Mouse (Mus musculus) limb, embryonic 12.5 days (tissue): ENCODE measurements around the gene Zfp68. TPM values are rescaled to one million over a fixed set of nuclear protein-coding genes. Genes with fewer than 3 reads are reported as not detected.
"Not testable (repeated sequence)": the region's sequence is repeated elsewhere in the genome, so short reads cannot be mapped to it uniquely, and the experiment has no call there.

Experiments
- ATAC-seq: fragments of 200-750 bp; cut with Nextera tagmentation; 2 replicates; pipeline ENCODE4 v1.8.0; 2017; ENCODE audit warnings: low read depth, moderate TSS enrichment; ENCODE audit not compliant: insufficient number of reproducible peaks, insufficient read depth, low FRiP score, low TSS enrichment
- H3K27ac ChIP-seq: fragments of 300-500 bp; sonication (generic); 2 replicates; pipeline ENCODE4 v1.5.1; 2016; ENCODE audit warnings: mild to moderate bottlenecking, moderate library complexity
- H3K27me3 ChIP-seq: fragments of 300-500 bp; sonication (generic); 2 replicates; pipeline ENCODE4 v1.6.1; 2016; ENCODE audit warnings: mild to moderate bottlenecking, moderate library complexity
- H3K36me3 ChIP-seq: fragments of 300-500 bp; sonication (generic); 2 replicates; pipeline ENCODE4 v1.6.1; 2016; ENCODE audit warnings: mild to moderate bottlenecking, moderate library complexity
- H3K4me1 ChIP-seq: fragments of 300-500 bp; sonication (generic); replicated peaks from 2 replicates; pipeline ENCODE4 v1.6.1; 2016
- H3K4me2 ChIP-seq: fragments of 300-500 bp; sonication (generic); 2 replicates; pipeline ENCODE4 v1.6.1; 2016; ENCODE audit warnings: mild to moderate bottlenecking, moderate library complexity
- H3K4me3 ChIP-seq: fragments of 300-500 bp; sonication (generic); replicated peaks from 2 replicates; pipeline ENCODE4 v1.5.1; 2016; ENCODE audit warnings: mild to moderate bottlenecking
- H3K9ac ChIP-seq: fragments of 300-500 bp; sonication (generic); replicated peaks from 2 replicates; pipeline ENCODE4 v1.6.1; 2016; ENCODE audit warnings: mild to moderate bottlenecking, moderate library complexity
- H3K9me3 ChIP-seq: fragments of 300-500 bp; sonication (generic); 2 replicates; pipeline ENCODE4 v1.6.1; 2016; ENCODE audit warnings: mild to moderate bottlenecking, moderate library complexity
- WGBS: fragments of 180-500 bp; shearing (Covaris S2); methylation state at CpG from one replicate; pipeline ENCODE4 v1.1.7; 2016; 5-methylcytosine and 5-hydroxymethylcytosine counted together
- microRNA-seq: library from miRNA; unstranded; fragments of <30 nt; microRNA quantifications from one replicate; pipeline ENCODE4, GENCODE M21; 2017
- polyA plus RNA-seq: library from polyadenylated mRNA; unstranded; fragments of >200 nt; fragmentation: Nextera tagmentation; extraction: Ambion mirVana; gene quantifications from 2 replicates; pipeline ENCODE4 v1.2.1, GENCODE M21; 2016

Zfp68 gene
- polyA plus RNA-seq, 1 experiment from 2014 or later = 77.3 TPM

DNA sequence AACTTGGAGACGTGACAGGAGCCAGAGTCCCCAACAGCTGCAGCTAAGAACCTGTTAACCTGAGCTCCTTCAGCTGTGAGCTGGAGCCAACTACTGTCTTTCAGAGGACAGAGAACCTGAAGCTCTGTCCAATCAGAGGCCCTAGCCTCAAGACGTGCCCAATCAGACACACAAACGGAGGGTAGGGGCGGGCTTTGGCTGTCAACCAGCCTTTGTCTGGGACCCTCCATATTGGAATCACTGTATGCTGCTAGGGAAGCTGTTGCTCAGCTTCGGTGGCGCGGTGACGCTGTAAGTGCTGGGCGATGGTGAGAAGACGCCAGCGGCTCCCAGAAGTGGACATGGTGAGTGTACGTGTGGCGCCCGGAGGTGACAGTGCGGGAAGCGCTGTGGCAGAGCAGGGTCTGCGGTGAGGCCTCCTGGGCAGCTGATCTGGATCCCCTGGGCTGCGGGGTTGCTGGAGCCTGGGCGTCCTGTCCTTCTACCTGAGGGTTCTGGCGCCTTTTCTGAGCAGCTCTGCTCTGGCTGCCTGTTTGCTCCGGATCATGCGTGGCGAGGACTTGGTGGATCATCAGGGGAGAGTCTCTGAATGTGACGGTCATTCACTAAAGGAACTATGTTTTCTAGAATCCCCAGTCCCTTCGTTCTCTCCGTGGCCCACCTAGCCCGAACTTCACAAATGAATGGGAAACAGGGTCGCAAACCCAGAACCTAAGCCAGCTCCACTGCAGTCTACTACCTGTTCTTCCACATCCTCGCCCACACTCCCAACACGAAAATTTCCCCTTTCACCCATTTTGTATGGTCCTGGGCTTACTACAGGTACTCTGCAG is 3.3 kb upstream of the Zfp68 start, which contains the start of gene A430033K04Rik:
TSS of gene A430033K04Rik (plus strand) at position 215 of the 833 bp plus-strand sequence.
- Histone ChIP-seq H3K9me3 (peaks cover 6% of the 10 kb centered on the region; the same call in 1 of the 2 replicates), H3K4me2 (peak within 1 kb of the TSS; percentile 69), H3K27ac (peak within 1 kb of the TSS; percentile 94), H3K9ac (peak within 1 kb of the TSS; percentile 89), H3K36me3 (peaks cover 8% of the 10 kb centered on the region), H3K27me3 (no peaks in the 10 kb centered on the region), H3K4me3 (peak within 1 kb of the TSS; percentile 76), H3K4me1 (peaks cover 20% of the 10 kb centered on the region)
- WGBS = 1% methylated on average over 30 of the region's 30 CpGs
- peak; percentile 94 for ATAC-seq

DNA sequence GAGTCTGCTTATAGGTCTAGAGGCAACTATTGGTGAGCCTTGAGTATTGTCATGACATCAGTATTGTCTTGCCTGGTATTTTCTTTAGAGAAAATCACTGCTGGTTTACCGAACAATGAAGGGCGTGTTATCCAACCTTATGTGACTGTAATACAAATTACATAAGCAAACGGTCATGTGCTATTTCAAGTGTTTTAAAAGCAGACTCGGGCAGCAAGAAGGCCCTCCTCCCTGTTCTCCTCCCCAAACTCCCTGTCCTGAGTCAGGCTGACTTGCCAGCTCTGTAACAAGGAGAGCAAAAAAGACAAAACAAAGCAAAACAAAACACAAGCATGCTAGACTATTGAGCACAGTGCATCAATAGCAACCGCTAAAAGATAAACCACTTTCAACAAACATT is 1.3 kb upstream of the Zfp68 start:
- no peak for ATAC-seq
- Histone ChIP-seq H3K27me3 (no peaks in the 10 kb centered on the region), H3K9ac (no peak overlapping the region), H3K4me3 (no peak overlapping the region), H3K36me3 (peaks cover 28% of the 10 kb centered on the region), H3K9me3 (peaks cover 25% of the 10 kb centered on the region), H3K27ac (no peak overlapping the region), H3K4me1 (peaks cover 20% of the 10 kb centered on the region), H3K4me2 (no peak overlapping the region)
- WGBS = 89% methylated on average over 5 of the region's 5 CpGs

DNA sequence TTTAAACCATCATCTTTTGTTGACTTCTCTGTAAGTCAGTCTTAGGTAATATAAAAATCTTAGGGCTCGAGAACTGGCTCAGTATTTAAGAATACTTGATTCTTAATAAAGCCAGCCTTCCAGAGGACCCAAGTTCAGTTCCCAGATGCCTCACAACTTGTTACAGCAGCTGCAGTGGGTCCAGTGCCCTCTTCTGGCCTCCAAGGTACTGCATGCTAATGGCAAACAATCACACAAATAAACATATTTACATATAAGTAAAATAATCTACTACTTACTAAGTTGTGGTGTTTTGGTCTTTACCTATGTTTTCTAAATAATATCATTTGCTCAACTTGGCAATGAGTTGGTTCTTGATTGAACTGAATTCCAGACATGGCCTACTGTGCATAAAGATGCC is 1.2 kb downstream of the Zfp68 start:
- Histone ChIP-seq H3K27ac (no peak overlapping the region), H3K9ac (no peak overlapping the region), H3K9me3 (peaks cover 42% of the 10 kb centered on the region), H3K4me2 (peak overlapping the region; percentile 47), H3K4me3 (peak overlapping the region; percentile 83), H3K27me3 (no peaks in the 10 kb centered on the region), H3K4me1 (0 out of 2 replicates have a peak, but pooled peaks cover 6% of the 10 kb centered on the region), H3K36me3 (peaks cover 53% of the 10 kb centered on the region)
- 90% methylated on average over 1 of the region's 1 CpGs for WGBS
- ATAC-seq = no peak

DNA sequence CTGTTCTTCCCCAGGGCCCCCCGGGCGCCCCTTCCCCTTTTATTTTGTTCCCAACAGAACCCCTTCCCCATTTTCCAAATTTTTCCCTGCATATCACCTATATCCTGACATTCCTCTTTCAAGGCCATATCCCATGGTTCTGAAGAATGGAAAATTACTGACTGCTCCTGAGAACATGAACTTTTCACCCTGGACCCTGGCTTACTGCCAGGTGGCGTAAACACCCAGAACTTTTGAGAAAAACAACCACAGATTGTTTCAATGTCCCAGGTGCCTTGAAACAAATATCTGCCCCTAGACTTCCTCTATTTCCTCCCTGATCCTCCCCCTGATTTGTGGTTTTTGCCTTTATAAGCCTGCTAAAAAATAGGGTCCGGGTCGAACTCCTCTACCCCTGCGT is 32.2 kb downstream of the Zfp68 start:
- no peak overlapping the region for H3K4me2 ChIP-seq
- 91% methylated on average over 6 of the region's 6 CpGs for WGBS

DNA sequence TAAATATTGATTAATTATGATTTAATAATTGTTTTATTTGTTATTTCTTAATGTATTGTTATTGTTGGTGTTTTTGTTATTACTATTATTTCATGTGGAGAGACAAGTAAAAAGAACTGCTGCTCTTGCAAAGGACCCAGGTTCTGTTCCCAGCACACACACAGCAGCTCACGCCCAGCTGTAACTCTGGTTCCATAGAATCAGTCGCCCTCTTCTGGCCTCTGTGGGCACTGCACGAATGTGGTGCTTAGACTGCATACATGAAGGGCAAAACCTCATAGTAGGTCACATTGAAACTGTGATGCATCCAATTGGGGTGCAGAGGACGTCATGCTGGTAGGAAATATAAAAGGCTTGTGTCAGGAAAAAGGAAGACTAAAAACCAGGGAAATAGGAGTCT is 47.9 kb downstream of the Zfp68 start:
- H3K27ac ChIP-seq = no peak overlapping the region
- ATAC-seq = no peak
- no peak overlapping the region for H3K4me2 ChIP-seq
- no peak overlapping the region for H3K9ac ChIP-seq
- no peaks in the 10 kb centered on the region for H3K4me1 ChIP-seq
- H3K9me3 ChIP-seq = peaks cover 3% of the 10 kb centered on the region; the same call in 1 of the 2 replicates
- H3K4me3 ChIP-seq = no peak overlapping the region
- no peaks in the 10 kb centered on the region for H3K36me3 ChIP-seq
- WGBS = 56% methylated on average over 4 of the region's 4 CpGs
- no peaks in the 10 kb centered on the region for H3K27me3 ChIP-seq

More for the DNA sequence above, 32.2 kb downstream of the Zfp68 start:
- no peak overlapping the region for H3K4me3 ChIP-seq
- H3K9ac ChIP-seq = no peak overlapping the region
- no peak for ATAC-seq
- peaks cover 18% of the 10 kb centered on the region for H3K9me3 ChIP-seq
- no peaks in the 10 kb centered on the region for H3K27me3 ChIP-seq
- no peaks in the 10 kb centered on the region for H3K4me1 ChIP-seq
- H3K36me3 ChIP-seq = no peaks in the 10 kb centered on the region
- H3K27ac ChIP-seq = no peak overlapping the region

DNA sequence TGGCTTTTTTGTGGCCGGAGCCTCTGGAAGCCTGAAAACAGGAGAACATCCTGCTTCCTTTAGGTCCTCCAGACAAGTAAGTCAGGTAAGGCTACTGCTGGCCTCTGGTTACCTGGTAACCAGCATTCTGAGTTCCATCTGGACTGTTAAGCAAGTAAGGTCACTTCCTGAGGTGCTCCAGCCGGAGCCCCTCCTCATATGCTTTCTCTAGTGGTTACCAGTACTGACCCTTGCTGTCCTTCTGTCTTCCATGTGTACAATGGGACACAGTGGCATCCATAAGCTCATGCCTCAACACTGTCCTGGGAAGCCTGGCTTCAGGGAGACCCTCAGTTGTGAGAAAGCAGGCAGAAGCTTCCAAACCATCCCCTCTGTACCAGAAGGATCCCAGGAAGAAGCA is 54.9 kb downstream of the Zfp68 start, which contains the start of gene 1700123K08Rik:
TSS of gene 1700123K08Rik (minus strand) at position 101 of the 400 bp plus-strand sequence.
- ATAC-seq, H3K36me3 ChIP-seq, H3K4me2 ChIP-seq, H3K4me3 ChIP-seq, H3K27ac ChIP-seq, H3K4me1 ChIP-seq, H3K27me3 ChIP-seq, H3K9ac ChIP-seq, H3K9me3 ChIP-seq: not testable (repeated sequence)
- 90% methylated on average over 2 of the region's 2 CpGs for WGBS

Small RNA genes within 50 kb of the gene (microRNA-seq; reads per million reads assigned to microRNA genes)
- not detected for gene Gm24082

Other genes starting within 250 kb of the Zfp68 start
- 57.3 and 57.4 TPM in 2 replicates for gene Zfp157, start 178.3 kb downstream of the Zfp68 start, polyA plus RNA-seq
- gene 1700123K08Rik, start 55.0 kb downstream of the Zfp68 start, polyA plus RNA-seq = not detected in 2 replicates
- 17.1 and 19.1 TPM in 2 replicates for gene A430033K04Rik, start 3.1 kb upstream of the Zfp68 start, polyA plus RNA-seq
- 3.6 and 3.8 TPM in 2 replicates for gene Fam20c, start 134.8 kb upstream of the Zfp68 start, polyA plus RNA-seq
- gene Gm5294, start 200.3 kb upstream of the Zfp68 start, polyA plus RNA-seq = not detected in 2 replicates